Mouse (Mus musculus) midbrain, embryonic 14.5 days (tissue): Measurements from ENCODE around the gene Exoc6. TPM values are rescaled to one million over a fixed set of nuclear protein-coding genes. Genes with fewer than 3 reads are reported as not detected.

ENCODE experiments used
- ATAC-seq: fragments of 200-750 bp; cut with Nextera tagmentation; 2 replicates; pipeline ENCODE4 v1.8.0; 2017; ENCODE audit warnings: moderate number of reproducible peaks, moderate library complexity; ENCODE audit not compliant: low FRiP score, low TSS enrichment
- DNase-seq: peaks from one replicate; pipeline ENCODE4 v3.0.0-alpha.2; 2015
- H3K27ac ChIP-seq: fragments of 300-500 bp; sonication (generic); replicated peaks from 2 replicates; pipeline ENCODE4 v1.5.1; 2014; ENCODE audit warnings: mild to moderate bottlenecking, low read depth, low read length, moderate library complexity
- H3K27me3 ChIP-seq: fragments of 300-500 bp; sonication (generic); 2 replicates; pipeline ENCODE4 v1.6.1; 2014; ENCODE audit warnings: low read length, control low read depth, mixed read lengths; ENCODE audit not compliant: control insufficient read depth, insufficient read depth
- H3K36me3 ChIP-seq: fragments of 300-500 bp; sonication (generic); 2 replicates; pipeline ENCODE4 v1.6.1; 2014; ENCODE audit warnings: low read length, control low read depth; ENCODE audit not compliant: control insufficient read depth, insufficient read depth
- H3K4me1 ChIP-seq: fragments of 300-500 bp; sonication (generic); 2 replicates; pipeline ENCODE4 v1.6.1; 2014; ENCODE audit warnings: mild to moderate bottlenecking, antibody characterized with exemption, low read length, control low read depth; ENCODE audit not compliant: control insufficient read depth, insufficient read depth
- H3K4me2 ChIP-seq: fragments of 300-500 bp; sonication (generic); 2 replicates; pipeline ENCODE4 v1.6.1; 2014; ENCODE audit warnings: mild to moderate bottlenecking, low read length, moderate library complexity
- H3K4me3 ChIP-seq: fragments of 300-500 bp; sonication (generic); replicated peaks from 2 replicates; pipeline ENCODE4 v1.5.1; 2014; ENCODE audit warnings: low read depth, low read length
- H3K9ac ChIP-seq: fragments of 300-500 bp; sonication (generic); replicated peaks from 2 replicates; pipeline ENCODE4 v1.6.1; 2014; ENCODE audit warnings: mild to moderate bottlenecking, low read length, moderate library complexity
- H3K9me3 ChIP-seq: fragments of 300-500 bp; sonication (generic); 2 replicates; pipeline ENCODE4 v1.6.1; 2016; ENCODE audit warnings: low read length, control low read depth, mixed read lengths; ENCODE audit not compliant: control insufficient read depth
- WGBS: fragments of 180-500 bp; shearing (Covaris S2); extraction: QIAGEN DNeasy Blood & Tissue Kit; methylation state at CpG from one replicate; pipeline ENCODE4 v1.1.7; 2014; 5-methylcytosine and 5-hydroxymethylcytosine counted together
- polyA plus RNA-seq: library from polyadenylated mRNA; unstranded; fragments of >200 nt; fragmentation: Nextera tagmentation; extraction: Ambion mirVana; gene quantifications from 2 replicates; pipeline ENCODE4 v1.2.1, GENCODE M21; 2014

The Exoc6 gene
- polyA plus RNA-seq, result 19.3 and 21.4 TPM in 2 replicates

DNA sequence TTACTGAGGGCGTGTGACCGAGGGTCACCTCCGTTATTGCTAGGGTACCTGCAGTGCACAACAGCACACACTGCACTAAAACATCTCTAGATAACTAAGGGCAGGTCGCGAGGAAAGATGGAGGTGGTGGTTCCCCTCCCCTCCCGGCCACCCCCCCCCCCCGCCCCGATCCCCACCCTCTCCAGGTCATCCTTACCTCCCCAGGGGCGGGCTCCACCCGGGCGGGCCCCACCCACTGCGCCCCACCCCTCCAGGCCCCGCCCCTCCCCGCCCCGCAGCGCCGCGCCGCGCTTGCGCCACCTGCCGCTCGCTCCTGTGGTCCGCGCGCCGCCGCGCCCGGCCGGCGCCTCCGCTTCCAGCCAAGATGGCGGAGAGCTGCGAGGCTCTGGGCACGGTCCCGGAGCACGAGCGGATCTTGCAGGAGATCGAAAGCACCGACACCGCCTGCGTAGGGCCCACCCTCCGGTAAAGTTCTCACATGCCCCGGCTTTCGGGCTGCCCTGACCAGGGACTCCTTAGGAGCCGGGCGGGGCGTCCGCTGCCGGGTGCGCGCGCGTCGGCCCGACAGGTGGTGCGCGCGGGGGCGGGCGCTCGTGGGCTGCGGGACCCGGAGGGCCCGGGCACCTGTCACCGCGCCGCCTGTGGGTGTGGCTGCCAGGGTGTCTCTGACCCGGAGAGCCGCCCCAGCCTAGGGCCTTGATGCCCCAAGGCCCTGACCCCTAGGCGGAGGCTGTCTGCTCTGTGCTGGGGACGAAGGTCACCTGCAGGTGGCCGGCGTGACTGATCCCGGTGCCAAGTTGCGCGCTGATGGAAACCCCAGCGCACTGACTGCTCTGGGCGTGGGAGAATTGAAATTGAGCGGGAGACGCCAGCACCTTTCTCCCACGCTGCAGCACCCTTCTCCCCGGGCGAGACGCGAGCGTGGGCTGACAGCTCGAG, at the start of gene Exoc6:
Gene Exoc6 (plus strand): TSS at position 318 of the 939 bp plus-strand sequence.
- ATAC-seq (peak; percentile 88), DNase-seq (peak; percentile 90)
- Histone ChIP-seq H3K9me3 (no peaks in the 10 kb centered on the region), H3K27me3 (peaks cover 14% of the 10 kb centered on the region), H3K27ac (peak within 1 kb of the TSS; percentile 77; the same call in 1 of the 2 replicates), H3K9ac (peak within 1 kb of the TSS; percentile 77), H3K4me2 (peak within 1 kb of the TSS; percentile 91), H3K36me3 (no peaks in the 10 kb centered on the region), H3K4me1 (no peaks in the 10 kb centered on the region), H3K4me3 (peak within 1 kb of the TSS; percentile 83)
- 1% methylated on average over 84 of the region's 89 CpGs for WGBS

DNA sequence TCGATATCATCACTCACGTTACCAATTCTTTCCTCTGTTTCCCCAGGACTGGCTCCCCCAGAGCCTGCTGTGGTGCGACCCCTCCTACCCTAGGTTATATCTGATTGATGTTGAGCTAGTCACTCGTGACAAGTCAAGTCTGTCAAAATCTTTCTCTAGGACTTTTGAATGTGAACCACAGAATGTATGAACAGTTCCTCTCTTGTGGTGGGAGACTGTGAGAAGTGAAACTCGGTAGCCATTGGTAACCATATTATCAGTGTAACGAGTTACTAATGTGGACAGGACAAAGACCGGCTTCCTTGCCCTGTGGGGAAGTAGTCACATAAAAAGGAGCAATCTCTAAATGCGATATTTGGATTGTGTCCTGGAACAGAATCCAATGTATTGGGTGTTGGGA, 47.2 kb upstream of the Exoc6 start:
- Histone ChIP-seq H3K27me3 (no peaks in the 10 kb centered on the region), H3K9ac (no peak overlapping the region), H3K4me2 (no peak overlapping the region), H3K36me3 (no peaks in the 10 kb centered on the region), H3K4me3 (no peak overlapping the region), H3K27ac (no peak overlapping the region), H3K4me1 (no peaks in the 10 kb centered on the region), H3K9me3 (no peaks in the 10 kb centered on the region)
- ATAC-seq (no peak), DNase-seq (no peak)
- WGBS, result 90% methylated on average over 8 of the region's 8 CpGs

DNA sequence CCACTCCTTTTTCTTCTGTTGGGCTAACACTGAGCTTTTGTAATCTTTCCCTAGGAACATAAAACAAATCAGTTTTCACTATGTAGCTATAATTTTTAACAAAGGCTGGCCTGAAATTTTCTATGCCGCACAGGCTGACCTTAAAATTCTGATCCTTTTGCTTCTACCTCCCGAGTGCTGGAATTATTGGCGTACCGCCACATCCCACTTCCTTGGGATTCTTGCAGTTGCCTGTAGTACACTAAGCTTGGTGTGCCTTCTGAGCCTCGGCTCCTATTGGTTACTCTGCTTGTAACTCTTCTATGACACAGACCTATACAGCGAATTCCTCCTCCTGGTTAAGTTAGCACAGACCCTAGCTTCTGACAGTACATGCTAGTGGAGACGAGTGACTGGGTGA, 44.2 kb upstream of the Exoc6 start:
- H3K27me3 ChIP-seq, result no peaks in the 10 kb centered on the region
- DNase-seq (no peak), ATAC-seq (no peak)
- no peak overlapping the region for H3K4me3 ChIP-seq
- H3K9ac ChIP-seq, result no peak overlapping the region
- H3K4me1 ChIP-seq, result no peaks in the 10 kb centered on the region
- H3K27ac ChIP-seq, result no peak overlapping the region
- no peak overlapping the region for H3K4me2 ChIP-seq
- WGBS, result 79% methylated on average over 7 of the region's 7 CpGs
- no peaks in the 10 kb centered on the region for H3K9me3 ChIP-seq
- H3K36me3 ChIP-seq, result no peaks in the 10 kb centered on the region

GRCm38 (mm10) chr19:37506614-37507013, 43.6 kb upstream of the Exoc6 start:
- Histone ChIP-seq H3K4me1 (no peaks in the 10 kb centered on the region), H3K4me2 (no peak overlapping the region), H3K27me3 (no peaks in the 10 kb centered on the region), H3K9me3 (no peaks in the 10 kb centered on the region), H3K4me3 (no peak overlapping the region), H3K36me3 (no peaks in the 10 kb centered on the region), H3K27ac (no peak overlapping the region), H3K9ac (no peak overlapping the region)
- WGBS, result 70% methylated on average over 5 of the region's 5 CpGs
- ATAC-seq, result no peak
- no peak for DNase-seq

DNA sequence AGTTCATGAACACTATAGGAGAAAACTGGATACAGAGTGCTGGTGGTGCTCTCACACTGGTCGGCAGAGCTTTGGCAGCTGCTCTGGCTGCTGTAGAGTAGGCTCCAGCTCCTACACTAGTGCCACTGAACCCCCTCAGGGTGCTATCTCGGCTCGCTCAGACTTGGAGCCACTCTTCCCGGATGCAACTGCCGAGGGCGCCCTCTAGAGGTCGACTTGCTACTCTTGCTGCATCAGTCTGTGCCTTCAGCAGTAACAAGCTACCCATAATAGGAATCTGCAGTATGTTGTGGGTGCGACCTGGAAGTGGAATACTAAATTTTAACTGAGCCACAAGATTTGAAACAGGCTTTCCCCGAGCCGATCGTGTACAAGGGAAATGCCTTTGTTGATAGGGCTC, 40.5 kb upstream of the Exoc6 start:
- H3K9me3 ChIP-seq, result no peaks in the 10 kb centered on the region
- no peak overlapping the region for H3K4me3 ChIP-seq
- ATAC-seq (no peak), DNase-seq (peak; percentile 75)
- H3K4me2 ChIP-seq, result no peak overlapping the region
- H3K27ac ChIP-seq, result no peak overlapping the region
- H3K9ac ChIP-seq, result no peak overlapping the region
- H3K4me1 ChIP-seq, result no peaks in the 10 kb centered on the region
- 22% methylated on average over 11 of the region's 11 CpGs for WGBS
- H3K36me3 ChIP-seq, result no peaks in the 10 kb centered on the region
- no peaks in the 10 kb centered on the region for H3K27me3 ChIP-seq

DNA sequence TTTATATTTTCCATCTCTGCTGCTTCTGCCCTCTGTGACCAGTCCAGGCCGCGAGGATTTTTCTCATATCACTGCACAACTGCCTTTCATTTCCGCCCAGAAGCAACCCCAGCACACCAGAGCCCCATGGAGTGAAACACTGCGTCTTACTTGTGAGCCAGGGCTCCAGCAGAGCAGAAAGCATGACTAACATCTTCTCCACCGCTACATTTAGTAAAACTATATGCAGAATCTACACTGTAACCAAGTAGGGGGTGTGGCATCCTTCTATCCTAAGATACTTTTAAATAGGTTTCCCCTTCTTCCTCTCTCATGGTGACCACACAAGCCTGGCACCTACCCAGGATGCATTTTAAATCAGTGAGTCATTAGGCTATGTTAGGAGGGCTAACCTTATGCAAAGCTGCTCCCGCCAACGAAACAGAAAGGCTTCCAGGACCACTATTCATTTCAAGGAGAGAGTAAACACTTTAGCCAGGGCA, 35.4 kb upstream of the Exoc6 start:
- Histone ChIP-seq H3K27ac (no peak overlapping the region), H3K9ac (no peak overlapping the region), H3K4me1 (no peaks in the 10 kb centered on the region), H3K36me3 (no peaks in the 10 kb centered on the region), H3K4me3 (no peak overlapping the region), H3K9me3 (no peaks in the 10 kb centered on the region), H3K27me3 (no peaks in the 10 kb centered on the region), H3K4me2 (no peak overlapping the region)
- ATAC-seq, result no peak
- DNase-seq, result no peak
- WGBS, result 71% methylated on average over 7 of the region's 7 CpGs

DNA sequence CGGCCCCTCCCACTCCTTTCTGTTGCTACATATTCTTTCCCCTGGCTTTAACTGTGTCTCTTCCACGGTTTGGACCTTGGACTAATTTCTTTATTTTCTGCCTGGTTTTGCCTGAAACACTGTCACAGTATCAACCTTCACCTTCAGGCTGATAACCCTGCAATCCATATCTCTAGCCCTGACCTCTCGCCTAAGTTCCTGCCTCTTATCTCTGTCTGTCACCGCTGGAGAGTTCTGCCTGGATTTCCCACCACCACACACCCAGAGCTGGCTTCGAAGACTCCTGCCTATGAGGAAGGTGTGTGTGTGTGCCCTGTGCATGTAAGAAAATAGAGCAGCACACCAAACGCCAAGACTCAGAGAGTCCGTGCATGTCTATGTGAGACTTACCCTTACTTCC, 32.8 kb upstream of the Exoc6 start:
- WGBS, result 84% methylated on average over 7 of the region's 7 CpGs
- H3K4me1 ChIP-seq, result no peaks in the 10 kb centered on the region
- H3K4me2 ChIP-seq, result no peak overlapping the region
- ATAC-seq (no peak), DNase-seq (no peak)
- no peak overlapping the region for H3K9ac ChIP-seq
- H3K36me3 ChIP-seq, result no peaks in the 10 kb centered on the region
- no peaks in the 10 kb centered on the region for H3K9me3 ChIP-seq
- no peak overlapping the region for H3K27ac ChIP-seq
- H3K4me3 ChIP-seq, result no peak overlapping the region
- H3K27me3 ChIP-seq, result no peaks in the 10 kb centered on the region

- no peak for ATAC-seq
- Histone ChIP-seq H3K27ac (no peak overlapping the region), H3K36me3 (no peaks in the 10 kb centered on the region), H3K9ac (no peak overlapping the region), H3K4me1 (no peaks in the 10 kb centered on the region), H3K27me3 (no peaks in the 10 kb centered on the region), H3K4me2 (no peak overlapping the region), H3K4me3 (no peak overlapping the region), H3K9me3 (no peaks in the 10 kb centered on the region)
- DNase-seq, result no peak
- WGBS, result 58% methylated on average over 18 of the region's 18 CpGs
Measured at GRCm38 (mm10) chr19:37520740-37521433, 29.3 kb upstream of the Exoc6 start.
